Mouse (Mus musculus): Measurements from ENCODE around the gene Tgfb2.
A peak's percentile ranks its signal among the peaks of the same experiment; 100 is the strongest.

DNA sequence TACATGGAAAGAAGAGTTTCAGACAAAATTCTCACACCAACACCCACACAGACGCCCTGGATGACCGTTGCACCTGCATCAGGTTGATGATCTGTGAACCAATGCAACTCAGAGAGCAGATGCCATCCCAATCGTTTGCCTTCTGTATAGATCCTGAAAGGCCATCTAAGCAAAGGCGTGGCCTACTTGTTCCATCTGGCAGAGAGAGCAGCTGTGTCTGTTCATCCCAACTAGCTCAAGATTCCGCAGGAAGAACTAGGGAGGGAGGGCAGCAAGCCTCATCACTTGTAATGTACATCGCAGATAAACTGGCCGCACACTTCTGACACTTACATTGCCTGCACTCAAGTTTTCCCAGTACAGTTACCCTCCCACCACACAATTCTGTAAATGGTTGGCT lies 130.7 kb downstream of the Tgfb2 start:
- TF ChIP-seq E2F4 (IDR thresholded peaks at IDR 0.05; ENCODE audit: insufficient read depth) = no peak
- TF ChIP-seq MAX (IDR thresholded peaks at IDR 0.05; ENCODE audit: low read depth) = no peak
- TF ChIP-seq MYOD1 (IDR thresholded peaks at IDR 0.05; ENCODE audit: control insufficient read depth in 1 of 3, insufficient read length in 2 of 3, low read depth in 2 of 3) = peak in 1 of 3 experiments; percentile 15
- no peak for TF ChIP-seq POLR2A (IDR thresholded peaks at IDR 0.05; ENCODE audit: insufficient read length, low read depth)
- TF ChIP-seq POLR2AphosphoS2 (IDR thresholded peaks at IDR 0.05; ENCODE audit: insufficient read length, low read depth) = no peak
- no peak for TF ChIP-seq CEBPB (IDR thresholded peaks at IDR 0.05; ENCODE audit: insufficient read depth, poor library complexity, severe bottlenecking)
